Mouse (Mus musculus) left cerebral cortex, postnatal 10 days (tissue): ENCODE results near the gene P2ry6. TPM values are rescaled to one million over a fixed set of nuclear protein-coding genes. Genes with fewer than 3 reads are reported as not detected.

Experiments used
- DNase-seq, 2 experiments: peaks; one replicate each; pipeline ENCODE4 v3.0.0; 2021 to 2022; ENCODE audit warnings: low spot score in 2 of 2, mixed read lengths in 1 of 2; ENCODE audit errors: extremely low spot score in 1 of 2
- intact Hi-C: fragments of 180-260 bp; cut with DNase I; formaldehyde crosslinking; loops from one replicate; pipeline ENCODE4 v1.15.1; 2025
- total RNA-seq, 2 experiments: library from RNA; stranded (reverse); gene quantifications; 2 replicates each; pipeline ENCODE4 v1.2.3; 2021

P2ry6 gene
- total RNA-seq, 2 experiments from 2014 or later, result 3.5 to 4.0 TPM

GRCm38 (mm10) chr7:100924674-100925445, 49.6 kb downstream of the P2ry6 start:
- peak in 1 of 2 experiments; percentile 35 for DNase-seq
- intact Hi-C loops, result no loop called here

- no peak for DNase-seq
- intact Hi-C loops, result no loop called here
These were observed 50.2 kb downstream of the P2ry6 start for GRCm38 (mm10) chr7:100924200-100924599.

DNA sequence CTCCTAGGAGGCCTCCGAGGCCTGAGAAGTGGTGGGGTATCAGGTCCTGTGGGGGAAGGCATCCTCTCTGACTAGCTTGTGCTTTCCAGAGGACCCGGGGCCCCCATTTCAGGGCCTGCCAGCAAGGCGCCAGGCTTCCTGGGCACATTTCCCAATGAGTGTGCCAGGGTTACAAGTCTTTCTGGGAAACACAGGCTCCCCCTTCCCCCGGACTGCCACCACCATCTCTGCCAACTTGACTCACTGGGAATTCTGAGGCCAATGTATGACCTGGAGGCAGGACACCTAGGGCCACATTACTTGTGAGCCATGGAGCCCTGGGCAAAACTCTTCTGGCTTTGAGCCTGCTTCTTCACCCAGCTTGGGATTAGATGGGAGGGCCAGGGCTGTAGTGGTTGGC, 51.5 kb downstream of the P2ry6 start:
- DNase-seq, result peak; percentile 46 to 51
- intact Hi-C loops, result no loop called here

DNA sequence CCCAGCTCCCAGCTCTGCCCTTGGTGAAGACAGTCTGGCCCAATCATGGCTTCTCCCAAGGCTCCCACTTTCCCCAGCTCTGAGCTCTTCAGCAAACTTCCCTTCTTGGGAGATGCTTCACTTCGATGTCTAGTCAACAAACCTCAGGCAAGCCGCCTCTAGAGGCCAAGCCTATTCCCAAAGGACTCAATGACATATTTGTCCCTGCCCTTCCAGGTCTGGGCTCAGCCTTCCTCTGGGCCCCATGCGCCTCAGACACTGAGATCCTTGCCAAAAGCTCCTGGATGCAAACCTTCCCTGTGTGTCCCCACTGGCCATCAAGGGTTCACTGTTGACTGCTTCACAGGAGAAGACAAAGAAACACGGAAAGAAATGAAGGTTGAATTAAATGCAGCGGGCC, 53.2 kb downstream of the P2ry6 start:
- peak in 1 of 2 experiments; percentile 25 for DNase-seq
- intact Hi-C loops, result no loop called here

GRCm38 (mm10) chr7:100919809-100920107, 54.7 kb downstream of the P2ry6 start:
- peak in 1 of 2 experiments; percentile 82 for DNase-seq
- intact Hi-C loops, result no loop called here

GRCm38 (mm10) chr7:100919006-100919808, 55.2 kb downstream of the P2ry6 start:
- intact Hi-C loops, result no loop called here
- DNase-seq, result no peak

GRCm38 (mm10) chr7:100918176-100918575, 56.3 kb downstream of the P2ry6 start:
- intact Hi-C loops, result no loop called here

DNA sequence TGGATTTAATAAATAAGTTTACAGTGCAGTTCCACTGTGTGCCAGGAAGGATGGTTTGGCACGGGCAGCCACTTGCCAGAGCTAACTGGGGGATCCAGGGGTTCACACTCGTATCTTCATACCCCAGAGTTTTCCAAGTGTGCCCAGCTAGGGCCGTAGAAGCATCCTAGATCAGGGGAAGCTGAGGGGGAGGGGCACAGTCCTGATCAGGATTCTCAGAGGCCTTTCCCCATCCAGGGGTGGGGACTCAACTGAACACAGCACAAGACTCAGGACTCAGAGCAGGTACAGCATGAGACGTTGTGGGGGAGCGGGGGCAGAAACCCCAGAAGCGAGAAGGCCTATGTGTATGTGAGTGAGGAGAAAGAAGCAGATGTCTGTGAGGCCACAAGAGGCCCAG, 56.7 kb downstream of the P2ry6 start:
- DNase-seq, result peak in 1 of 2 experiments; percentile 28
- intact Hi-C loops, result no loop called here

More at GRCm38 (mm10) chr7:100918176-100918575, 56.3 kb downstream of the P2ry6 start:
- peak in 1 of 2 experiments; percentile 83 for DNase-seq

DNA sequence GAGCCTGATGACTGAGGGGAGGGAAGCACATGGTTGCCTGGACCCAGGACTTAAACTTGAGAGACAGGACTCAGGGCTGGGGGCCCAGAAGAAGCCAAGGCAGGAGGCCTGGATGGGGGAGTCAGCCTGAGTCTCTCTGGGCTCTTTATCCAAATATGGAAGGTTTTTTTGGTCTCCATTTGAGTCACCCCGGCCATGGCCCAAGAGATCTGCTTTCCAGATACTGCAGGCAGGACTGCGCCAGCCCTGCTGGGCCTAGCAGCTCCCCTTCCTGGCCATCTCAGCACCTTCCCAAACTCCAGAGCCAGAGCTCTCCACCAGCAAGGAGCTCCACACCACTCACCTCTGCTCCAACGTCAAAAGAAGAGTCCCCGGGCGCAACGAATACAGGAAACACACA, 57.9 kb downstream of the P2ry6 start:
- intact Hi-C loops, result no loop called here
- DNase-seq, result no peak

DNA sequence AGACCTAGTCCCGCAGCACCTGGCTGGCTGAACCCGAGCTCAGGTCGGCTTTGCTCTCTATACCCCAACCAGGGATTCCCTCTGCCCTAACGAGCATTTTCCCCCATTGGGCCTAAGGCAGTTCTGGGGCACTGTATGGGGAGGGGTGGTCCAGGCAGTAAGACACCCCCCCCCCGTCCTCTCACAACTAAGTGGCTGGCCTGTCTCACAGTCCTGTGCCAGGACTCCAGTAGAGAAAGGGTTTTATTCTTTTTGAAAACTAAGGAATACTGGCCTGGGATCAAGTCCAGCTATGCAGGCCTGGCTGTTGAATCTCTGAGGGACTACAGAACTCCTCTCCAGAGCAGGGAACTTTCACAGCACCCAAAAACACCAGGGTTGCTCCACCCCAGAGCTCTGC, 59.2 kb downstream of the P2ry6 start:
- intact Hi-C loops, result no loop called here
- DNase-seq, result no peak

GRCm38 (mm10) chr7:100911791-100912190, 62.7 kb downstream of the P2ry6 start:
- no peak for DNase-seq
- intact Hi-C loops, result no loop called here

GRCm38 (mm10) chr7:100911246-100911770, 63.1 kb downstream of the P2ry6 start:
- intact Hi-C loops, result no loop called here
- peak in 1 of 2 experiments; percentile 71 for DNase-seq

GRCm38 (mm10) chr7:100908567-100908966, 65.9 kb downstream of the P2ry6 start:
- intact Hi-C loops, result loop anchor here (10.0 kb wide), 1 partner anchor 386 kb away; no protein-coding TSS in a partner anchor
- peak in 1 of 2 experiments; percentile 60 for DNase-seq

- intact Hi-C loops, result loop anchor here (10.0 kb wide), 1 partner anchor 387 kb away; no protein-coding TSS in a partner anchor
- peak in 1 of 2 experiments; percentile 85 for DNase-seq
These were observed 66.4 kb downstream of the P2ry6 start for GRCm38 (mm10) chr7:100908061-100908460.

- intact Hi-C loops, result loop anchor here (2.0 to 10.0 kb wide), 2 partner anchors 26 to 388 kb away; partner anchors contain the start of gene Arhgef17
- peak; percentile 74 to 78 for DNase-seq
These were observed 67.2 kb downstream of the P2ry6 start for GRCm38 (mm10) chr7:100907231-100907630.

- no peak for DNase-seq
- intact Hi-C loops, result loop anchor here (2.0 to 10.0 kb wide), 2 partner anchors 27 to 389 kb away; partner anchors contain the start of gene Arhgef17
These were observed 68.2 kb downstream of the P2ry6 start for GRCm38 (mm10) chr7:100906029-100906789.

- no peak for DNase-seq
- intact Hi-C loops, result loop anchor here (10.0 kb wide), 1 partner anchor 390 kb away; no protein-coding TSS in a partner anchor
These were observed 69.4 kb downstream of the P2ry6 start for GRCm38 (mm10) chr7:100905037-100905436.

DNA sequence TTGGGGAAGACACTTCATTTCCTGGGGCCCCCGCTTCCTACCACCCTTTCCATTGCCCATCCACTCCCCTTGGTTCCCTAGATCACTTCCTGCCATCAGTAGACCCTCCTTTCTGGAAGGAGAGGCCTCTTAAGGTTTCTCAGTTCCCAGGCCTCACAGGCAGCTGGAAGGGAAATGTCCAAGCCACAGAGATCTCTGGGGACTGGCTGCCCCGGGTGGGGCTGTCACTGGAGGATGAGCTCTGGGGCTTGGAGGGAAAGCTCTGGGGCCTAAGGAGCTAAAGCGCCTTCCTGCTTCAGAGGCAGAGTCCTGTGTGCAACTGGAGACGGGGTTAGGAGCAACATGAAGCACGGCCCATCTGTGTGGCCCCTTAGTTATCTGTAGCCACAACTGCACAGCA, 69.8 kb downstream of the P2ry6 start:
- intact Hi-C loops, result loop anchor here (10.0 kb wide), 1 partner anchor 390 kb away; no protein-coding TSS in a partner anchor

More for the DNA sequence above, 69.8 kb downstream of the P2ry6 start:
- DNase-seq, result peak in 1 of 2 experiments; percentile 63
